Mouse (Mus musculus): Measurements from ENCODE around the gene Tmtc3. TPM values are rescaled to one million over a fixed set of nuclear protein-coding genes. Genes with fewer than 3 reads are reported as not detected.
"Not testable (repeated sequence)": the region's sequence is repeated elsewhere in the genome, so short reads cannot be mapped to it uniquely, and the experiment has no call there.

Tmtc3 gene
- polyA plus RNA-seq, 1 experiment from 2014 or later: 35.1 TPM

DNA sequence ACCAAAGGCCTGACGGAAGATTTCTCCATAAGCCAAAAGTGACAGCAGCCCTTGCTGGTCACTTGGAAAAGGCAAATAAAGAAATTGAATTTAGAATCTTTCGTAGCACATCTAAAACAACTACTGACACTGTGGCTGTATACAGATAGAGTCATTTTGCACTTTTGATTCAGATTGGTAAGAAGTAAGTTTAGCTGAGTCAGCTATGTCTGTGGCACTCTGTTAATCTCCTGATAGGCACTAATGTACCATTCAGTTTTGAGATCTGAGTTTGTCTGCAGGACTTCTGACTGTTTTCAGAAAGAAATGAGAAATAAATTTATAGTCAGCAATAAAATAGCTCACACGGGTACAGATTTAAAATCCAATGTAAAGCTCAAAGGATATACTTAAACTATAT lies 7.6 kb downstream of the Tmtc3 start:
- Histone ChIP-seq H3K4me2 (replicated peaks; ENCODE audit: low read depth, low read length) (no peak overlapping the region), H3K27ac (ENCODE audit: low read depth, low read length) (no peak overlapping the region), H3K9me3 (ENCODE audit: control insufficient read depth, low read length) (no peaks in the 10 kb centered on the region), H3K4me3 (ENCODE audit: low read length) (no peak overlapping the region), H3K4me1 (ENCODE audit: control insufficient read depth, insufficient read depth, low read length) (no peaks in the 10 kb centered on the region), H3K9ac (ENCODE audit: low read depth, low read length) (no peak overlapping the region), H3K27me3 (ENCODE audit: control insufficient read depth, insufficient read depth, low read length) (no peaks in the 10 kb centered on the region), H3K36me3 (ENCODE audit: control insufficient read depth, insufficient read depth, low read length) (peaks cover 15% of the 10 kb centered on the region; the same call in 1 of the 2 replicates)
- 83% methylated on average over 3 of the region's 3 CpGs for WGBS
- ATAC-seq (ENCODE audit: low FRiP score, low TSS enrichment): no peak

DNA sequence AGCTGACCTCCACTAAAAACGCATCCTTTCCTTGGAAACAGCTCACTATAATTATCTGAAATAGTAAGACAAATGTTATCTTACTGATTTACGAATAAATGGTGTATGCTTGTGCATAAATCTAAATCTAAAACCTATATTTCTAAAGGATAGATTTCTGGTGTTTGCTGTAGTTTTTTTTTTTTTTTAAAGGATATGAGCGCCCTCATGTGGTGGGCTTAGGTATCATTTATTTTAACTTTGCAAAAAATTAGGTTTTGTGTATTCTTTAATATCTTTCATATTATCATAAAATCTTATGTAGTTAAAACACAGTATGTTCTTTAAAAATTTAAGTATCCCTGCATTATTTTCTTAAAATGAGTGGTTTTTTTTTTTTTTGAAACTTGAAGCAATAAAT lies 12.1 kb downstream of the Tmtc3 start:
- no peaks in the 10 kb centered on the region for H3K27me3 ChIP-seq (ENCODE audit: control insufficient read depth, insufficient read depth, low read length)
- 44% methylated on average over 3 of the region's 3 CpGs for WGBS
- no peak for ATAC-seq (ENCODE audit: low FRiP score, low TSS enrichment)
- H3K9ac ChIP-seq (ENCODE audit: low read depth, low read length): no peak overlapping the region
- H3K4me2 ChIP-seq (replicated peaks; ENCODE audit: low read depth, low read length): no peak overlapping the region
- H3K4me3 ChIP-seq (ENCODE audit: low read length): no peak overlapping the region
- peaks cover 23% of the 10 kb centered on the region; the same call in 1 of the 2 replicates for H3K36me3 ChIP-seq (ENCODE audit: control insufficient read depth, insufficient read depth, low read length)
- H3K4me1 ChIP-seq (ENCODE audit: control insufficient read depth, insufficient read depth, low read length): no peaks in the 10 kb centered on the region
- H3K9me3 ChIP-seq (ENCODE audit: control insufficient read depth, low read length): no peaks in the 10 kb centered on the region
- no peak overlapping the region for H3K27ac ChIP-seq (ENCODE audit: low read depth, low read length)

DNA sequence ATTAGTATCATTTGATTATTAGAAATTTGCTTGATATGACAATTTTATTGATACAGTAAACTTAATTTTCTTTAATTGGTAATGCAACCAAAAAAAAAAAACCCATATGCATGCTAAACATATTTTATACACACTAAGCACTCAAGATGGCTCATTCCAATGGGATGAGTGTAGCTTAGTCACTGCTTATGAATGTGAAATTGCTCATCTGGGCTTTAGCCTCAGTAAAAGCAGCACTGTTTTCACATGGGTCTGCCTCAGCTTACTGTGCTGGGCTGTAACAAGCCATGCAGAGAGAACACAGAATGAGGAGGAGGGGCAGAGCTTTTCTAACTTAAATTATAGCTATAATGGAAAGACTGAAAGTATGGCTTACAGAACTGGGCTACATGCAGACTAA lies 26.6 kb downstream of the Tmtc3 start:
- no peak overlapping the region for H3K4me2 ChIP-seq (replicated peaks; ENCODE audit: low read depth, low read length)
- no peak overlapping the region for H3K4me3 ChIP-seq (ENCODE audit: low read length)
- no peaks in the 10 kb centered on the region for H3K27me3 ChIP-seq (ENCODE audit: control insufficient read depth, insufficient read depth, low read length)
- ATAC-seq (ENCODE audit: low FRiP score, low TSS enrichment): no peak
- H3K9me3 ChIP-seq (ENCODE audit: control insufficient read depth, low read length): no peaks in the 10 kb centered on the region
- no peak overlapping the region for H3K9ac ChIP-seq (ENCODE audit: low read depth, low read length)
- no peak overlapping the region for H3K27ac ChIP-seq (ENCODE audit: low read depth, low read length)
- H3K4me1 ChIP-seq (ENCODE audit: control insufficient read depth, insufficient read depth, low read length): no peaks in the 10 kb centered on the region
- H3K36me3 ChIP-seq (ENCODE audit: control insufficient read depth, insufficient read depth, low read length): peaks cover 36% of the 10 kb centered on the region

DNA sequence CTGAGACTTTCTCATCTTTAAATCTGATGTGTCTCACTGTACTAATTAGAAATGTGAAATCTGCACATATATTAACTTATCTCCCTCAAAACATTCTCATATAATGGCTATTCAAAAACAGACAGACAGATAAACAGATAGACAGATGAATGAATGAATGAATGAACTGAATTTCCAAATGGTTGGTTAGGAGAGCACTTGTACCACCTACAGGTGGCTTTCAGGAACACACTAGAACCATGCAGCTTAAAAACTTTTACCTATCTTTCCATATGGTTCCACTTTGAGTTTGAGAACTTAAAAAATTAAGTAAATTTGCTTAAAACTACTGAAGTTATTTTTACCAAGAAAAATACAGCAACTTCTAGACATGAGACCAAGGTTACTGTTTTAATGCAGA lies 37.8 kb downstream of the Tmtc3 start:
- no peak for ATAC-seq (ENCODE audit: low FRiP score, low TSS enrichment)

DNA sequence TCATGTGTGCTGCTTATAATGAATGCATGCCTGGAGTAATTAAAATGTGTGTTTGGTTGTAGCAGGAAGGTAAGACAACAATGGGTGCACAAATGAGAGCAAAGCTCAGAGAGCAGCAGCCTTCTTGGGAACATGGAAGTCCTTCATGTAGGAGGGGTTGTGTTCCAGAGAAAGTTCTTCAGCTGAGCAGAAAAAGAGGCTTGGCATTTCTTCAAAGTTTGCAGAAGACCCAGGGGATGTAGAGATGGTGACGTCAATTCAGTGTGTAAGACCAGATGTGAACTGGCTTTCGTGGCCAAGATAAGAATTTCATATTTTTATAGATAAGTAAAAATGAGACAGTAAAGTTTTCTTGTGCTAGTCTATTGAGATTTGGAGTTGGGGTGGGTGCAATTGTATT lies 59.6 kb downstream of the Tmtc3 start:
- no peaks in the 10 kb centered on the region for H3K4me1 ChIP-seq (ENCODE audit: control insufficient read depth, insufficient read depth, low read length)
- H3K9ac ChIP-seq (ENCODE audit: low read depth, low read length): no peak overlapping the region
- 87% methylated on average over 2 of the region's 2 CpGs for WGBS
- no peaks in the 10 kb centered on the region for H3K36me3 ChIP-seq (ENCODE audit: control insufficient read depth, insufficient read depth, low read length)
- H3K27me3 ChIP-seq (ENCODE audit: control insufficient read depth, insufficient read depth, low read length): no peaks in the 10 kb centered on the region
- H3K4me2 ChIP-seq (replicated peaks; ENCODE audit: low read depth, low read length): no peak overlapping the region
- no peak for ATAC-seq (ENCODE audit: low FRiP score, low TSS enrichment)
- no peaks in the 10 kb centered on the region for H3K9me3 ChIP-seq (ENCODE audit: control insufficient read depth, low read length)
- no peak overlapping the region for H3K27ac ChIP-seq (ENCODE audit: low read depth, low read length)
- no peak overlapping the region for H3K4me3 ChIP-seq (ENCODE audit: low read length)

More for the DNA sequence above, 37.8 kb downstream of the Tmtc3 start:
- Histone ChIP-seq H3K4me1 (ENCODE audit: control insufficient read depth, insufficient read depth, low read length) (no peaks in the 10 kb centered on the region), H3K4me2 (replicated peaks; ENCODE audit: low read depth, low read length) (no peak overlapping the region), H3K36me3 (ENCODE audit: control insufficient read depth, insufficient read depth, low read length) (peaks cover 29% of the 10 kb centered on the region; the same call in 1 of the 2 replicates), H3K27ac (ENCODE audit: low read depth, low read length) (no peak overlapping the region), H3K9me3 (ENCODE audit: control insufficient read depth, low read length) (no peaks in the 10 kb centered on the region), H3K9ac (ENCODE audit: low read depth, low read length) (no peak overlapping the region), H3K4me3 (ENCODE audit: low read length) (no peak overlapping the region), H3K27me3 (ENCODE audit: control insufficient read depth, insufficient read depth, low read length) (no peaks in the 10 kb centered on the region)

DNA sequence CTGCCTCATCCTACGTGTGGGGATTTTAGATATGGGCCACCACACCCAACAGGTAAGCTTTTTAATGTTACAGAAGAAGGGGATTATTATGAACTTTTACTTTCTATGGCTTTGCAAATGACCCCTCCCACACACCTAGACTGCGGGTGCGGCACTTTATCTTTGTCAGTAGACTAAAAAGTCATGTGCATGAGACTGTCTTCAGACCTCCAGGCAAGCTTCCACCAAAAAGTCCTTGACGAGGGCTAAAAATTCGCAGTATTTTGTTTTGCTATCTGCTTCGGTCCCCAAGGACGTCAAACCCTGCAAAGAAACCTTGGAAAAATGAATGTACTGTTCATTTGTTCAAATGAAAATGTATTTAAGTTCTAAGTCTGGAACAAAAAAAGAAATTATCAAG lies 71.6 kb downstream of the Tmtc3 start:
- 89% methylated on average over 7 of the region's 7 CpGs for WGBS

DNA sequence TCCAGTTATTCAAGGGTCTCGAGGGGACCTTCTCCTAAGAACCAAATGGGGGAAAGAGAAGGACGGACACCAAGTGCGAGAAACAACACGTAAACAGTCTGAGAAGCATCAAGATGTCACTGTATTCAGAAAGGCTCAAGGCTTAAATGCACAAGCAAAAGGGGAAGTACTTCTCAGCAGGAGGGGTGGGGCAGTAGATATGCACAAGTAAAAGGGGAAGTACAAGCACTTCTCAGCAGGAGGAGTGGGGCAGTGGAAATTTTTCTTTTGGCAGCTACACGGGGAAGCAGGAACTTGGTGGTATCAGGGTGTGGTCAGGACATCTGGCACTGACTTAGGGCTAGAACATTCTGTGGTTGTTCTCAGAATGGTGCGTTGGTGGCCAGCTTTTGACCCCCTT lies 84.8 kb downstream of the Tmtc3 start:
- H3K4me2 ChIP-seq (replicated peaks; ENCODE audit: low read depth, low read length); H3K4me1 ChIP-seq (ENCODE audit: control insufficient read depth, insufficient read depth, low read length); H3K36me3 ChIP-seq (ENCODE audit: control insufficient read depth, insufficient read depth, low read length); H3K27me3 ChIP-seq (ENCODE audit: control insufficient read depth, insufficient read depth, low read length); H3K27ac ChIP-seq (ENCODE audit: low read depth, low read length); H3K9me3 ChIP-seq (ENCODE audit: control insufficient read depth, low read length); H3K4me3 ChIP-seq (ENCODE audit: low read length); H3K9ac ChIP-seq (ENCODE audit: low read depth, low read length); ATAC-seq (ENCODE audit: low FRiP score, low TSS enrichment): not testable (repeated sequence)
- 79% methylated on average over 6 of the region's 6 CpGs for WGBS

More for the DNA sequence above, 71.6 kb downstream of the Tmtc3 start:
- no peak overlapping the region for H3K4me2 ChIP-seq (replicated peaks; ENCODE audit: low read depth, low read length)
- no peak overlapping the region for H3K9ac ChIP-seq (ENCODE audit: low read depth, low read length)
- no peaks in the 10 kb centered on the region for H3K36me3 ChIP-seq (ENCODE audit: control insufficient read depth, insufficient read depth, low read length)
- no peak for ATAC-seq (ENCODE audit: low FRiP score, low TSS enrichment)
- no peaks in the 10 kb centered on the region for H3K4me1 ChIP-seq (ENCODE audit: control insufficient read depth, insufficient read depth, low read length)
- no peaks in the 10 kb centered on the region for H3K27me3 ChIP-seq (ENCODE audit: control insufficient read depth, insufficient read depth, low read length)
- no peak overlapping the region for H3K27ac ChIP-seq (ENCODE audit: low read depth, low read length)
- H3K9me3 ChIP-seq (ENCODE audit: control insufficient read depth, low read length): no peaks in the 10 kb centered on the region
- H3K4me3 ChIP-seq (ENCODE audit: low read length): no peak overlapping the region

Other genes with a start within 250 kb of the Tmtc3 start
- not detected in 2 replicates for gene Gm4301, start 151.7 kb downstream of the Tmtc3 start, polyA plus RNA-seq (2014; fragmentation: Nextera tagmentation; extraction: Ambion mirVana)
- gene Gm4302, start 146.5 kb downstream of the Tmtc3 start, polyA plus RNA-seq (2014; fragmentation: Nextera tagmentation; extraction: Ambion mirVana): not detected in 2 replicates
- gene Gm4303, start 141.4 kb downstream of the Tmtc3 start, polyA plus RNA-seq (2014; fragmentation: Nextera tagmentation; extraction: Ambion mirVana): not detected in 2 replicates
- not detected in 2 replicates for gene Gm4305, start 136.3 kb downstream of the Tmtc3 start, polyA plus RNA-seq (2014; fragmentation: Nextera tagmentation; extraction: Ambion mirVana)
- not detected in 2 replicates for gene Gm4307, start 126.0 kb downstream of the Tmtc3 start, polyA plus RNA-seq (2014; fragmentation: Nextera tagmentation; extraction: Ambion mirVana)
- gene Gm4312, start 104.8 kb downstream of the Tmtc3 start, polyA plus RNA-seq (2014; fragmentation: Nextera tagmentation; extraction: Ambion mirVana): not detected in 2 replicates
- gene Cep290, start 208 bp upstream of the Tmtc3 start, polyA plus RNA-seq (2014; fragmentation: Nextera tagmentation; extraction: Ambion mirVana): 7.9 and 8.7 TPM in 2 replicates
- gene 4930430F08Rik, start 103.1 kb upstream of the Tmtc3 start, polyA plus RNA-seq (2014; fragmentation: Nextera tagmentation; extraction: Ambion mirVana): 11.9 and 12.4 TPM in 2 replicates
- gene 1700017N19Rik, start 103.1 kb upstream of the Tmtc3 start, polyA plus RNA-seq (2014; fragmentation: Nextera tagmentation; extraction: Ambion mirVana): not detected in 2 replicates